In genomic region chr11:66526981-66527320, GRCm38 (mm10) we compare ENCODE assay signal across 9 mouse cellular contexts. TPM values are rescaled to one million over a fixed set of nuclear protein-coding genes. Genes with fewer than 3 reads are reported as not detected.
DNase-seq lines count a peak whose midpoint lies in the region; ATAC-seq lines count a peak whose summit lies in the region.
"Had no signal": no experiment of that assay in that cellular context is flagged by ENCODE, and none has a peak within 500 bp of the region (broad histone marks: within the 10 kb centered on the region; RNA-seq: fewer than 3 reads in every experiment).

No protein-coding gene starts in this region.

- DNase-seq in kidney, adult 8-10 months: no peak
- DNase-seq in gastrocnemius, postnatal 14 days: no peak
- no peak for DNase-seq in spleen, postnatal 14 days (ENCODE audit: low spot score in 2 of 2)
- no peak for DNase-seq in left cerebral cortex, adult 18-20 months (ENCODE audit: low spot score in 2 of 2)

- intact Hi-C loops in gastrocnemius, postnatal 14 days (cut with DNase I; ENCODE audit: low total_unique reads): no loop called here

- no peak overlapping the region for H3K9ac ChIP-seq in kidney, embryonic 15.5 days
- peak overlapping the region; percentile 80 for H3K9ac ChIP-seq in hindbrain, embryonic 13.5 days
- peak overlapping the region; percentile 74; the same call in 1 of the 2 replicates for H3K9ac ChIP-seq in midbrain, embryonic 13.5 days (replicated peaks)

- ATAC-seq in kidney, embryonic 15.5 days (replicated peaks; ENCODE audit: low FRiP score): peak; percentile 23
- peak; percentile 26 for ATAC-seq in hindbrain, embryonic 13.5 days (ENCODE audit: low FRiP score)
- ATAC-seq in midbrain, embryonic 13.5 days: peak; percentile 16; the same call in 1 of the 2 replicates

- peak overlapping the region; percentile 97 for H3K4me2 ChIP-seq in kidney, embryonic 15.5 days
- H3K4me2 ChIP-seq in hindbrain, embryonic 13.5 days: peak overlapping the region; percentile 90
- peak overlapping the region; percentile 92 for H3K4me2 ChIP-seq in midbrain, embryonic 13.5 days (replicated peaks)

- 7% methylated on average over 5 of the region's 5 CpGs for WGBS in kidney, embryonic 15.5 days
- 5% methylated on average over 5 of the region's 5 CpGs for WGBS in hindbrain, embryonic 13.5 days
- WGBS in midbrain, embryonic 13.5 days: 6% methylated on average over 5 of the region's 5 CpGs

- H3K4me3 ChIP-seq in kidney, embryonic 15.5 days (replicated peaks): peak overlapping the region; percentile 59
- H3K4me3 ChIP-seq in brown adipose tissue, adult 24 weeks (ENCODE audit: insufficient read depth, low read depth, low read length): peak overlapping the region; percentile 54
- H3K4me3 ChIP-seq in hindbrain, embryonic 13.5 days: peak overlapping the region; percentile 77
- peak overlapping the region; percentile 72 for H3K4me3 ChIP-seq in midbrain, embryonic 13.5 days (replicated peaks)

- H3K9me3 ChIP-seq in kidney, embryonic 15.5 days (replicated peaks): no peaks in the 10 kb centered on the region
- H3K9me3 ChIP-seq in hindbrain, embryonic 13.5 days: no peaks in the 10 kb centered on the region
- no peaks in the 10 kb centered on the region for H3K9me3 ChIP-seq in midbrain, embryonic 13.5 days

- peaks cover 19% of the 10 kb centered on the region for H3K4me1 ChIP-seq in kidney, embryonic 15.5 days
- no peaks in the 10 kb centered on the region for H3K4me1 ChIP-seq in brown adipose tissue, adult 24 weeks (ENCODE audit: control insufficient read depth, insufficient read depth, insufficient read length, low read length)
- H3K4me1 ChIP-seq in hindbrain, embryonic 13.5 days (replicated peaks): peaks cover 44% of the 10 kb centered on the region
- peaks cover 41% of the 10 kb centered on the region for H3K4me1 ChIP-seq in midbrain, embryonic 13.5 days (replicated peaks)

- H3K27ac ChIP-seq in kidney, embryonic 15.5 days: no peak overlapping the region
- H3K27ac ChIP-seq in brown adipose tissue, adult 24 weeks (replicated peaks; ENCODE audit: low read depth, low read length): no peak overlapping the region
- peak overlapping the region; percentile 76; the same call in 1 of the 2 replicates for H3K27ac ChIP-seq in hindbrain, embryonic 13.5 days
- H3K27ac ChIP-seq in midbrain, embryonic 13.5 days: no peak overlapping the region

- no peaks in the 10 kb centered on the region for H3K36me3 ChIP-seq in kidney, embryonic 15.5 days
- H3K36me3 ChIP-seq in hindbrain, embryonic 13.5 days: no peaks in the 10 kb centered on the region
- H3K36me3 ChIP-seq in midbrain, embryonic 13.5 days: no peaks in the 10 kb centered on the region

- peaks cover 84% of the 10 kb centered on the region for H3K27me3 ChIP-seq in kidney, embryonic 15.5 days
- H3K27me3 ChIP-seq in hindbrain, embryonic 13.5 days: peaks cover 69% of the 10 kb centered on the region
- H3K27me3 ChIP-seq in midbrain, embryonic 13.5 days: peaks cover 67% of the 10 kb centered on the region

RNA-seq across cellular contexts. Expression of gene Shisa6, which starts 1.2 kb away (rescaled TPM):
- polyA plus RNA-seq in kidney, embryonic 15.5 days (2015; fragmentation: Nextera tagmentation; extraction: Ambion mirVana): 0.09 and 0.27 TPM in 2 replicates
- not detected in 2 replicates for polyA plus RNA-seq in brown adipose tissue, adult 24 weeks (2012; ENCODE audit: insufficient read depth, insufficient read length, missing spikeins)
- 3.1 and 4.0 TPM in 2 replicates for polyA plus RNA-seq in hindbrain, embryonic 13.5 days (2015; fragmentation: Nextera tagmentation; extraction: Ambion mirVana)
- 0.93 and 2.8 TPM in 2 replicates for polyA plus RNA-seq in midbrain, embryonic 13.5 days (2015; fragmentation: Nextera tagmentation; extraction: Ambion mirVana)
- total RNA-seq in gastrocnemius, postnatal 14 days (2021): under 1 TPM; 0.13 to 0.76 TPM
- 10 to 100 TPM; 16.8 to 21.6 TPM for total RNA-seq in left cerebral cortex, adult 18-20 months (2021)
- total RNA-seq: megakaryocyte, adult 5-6 weeks had no signal
